Mouse (Mus musculus): ENCODE results near the gene Atp8b2.

Gene Atp8b2

GRCm38 (mm10) chr3:89898870-89899510 lies 64.3 kb downstream of the Atp8b2 start:
- no peak for DNase-seq

GRCm38 (mm10) chr3:89898011-89898410 lies 65.3 kb downstream of the Atp8b2 start:
- DNase-seq: no peak

DNA sequence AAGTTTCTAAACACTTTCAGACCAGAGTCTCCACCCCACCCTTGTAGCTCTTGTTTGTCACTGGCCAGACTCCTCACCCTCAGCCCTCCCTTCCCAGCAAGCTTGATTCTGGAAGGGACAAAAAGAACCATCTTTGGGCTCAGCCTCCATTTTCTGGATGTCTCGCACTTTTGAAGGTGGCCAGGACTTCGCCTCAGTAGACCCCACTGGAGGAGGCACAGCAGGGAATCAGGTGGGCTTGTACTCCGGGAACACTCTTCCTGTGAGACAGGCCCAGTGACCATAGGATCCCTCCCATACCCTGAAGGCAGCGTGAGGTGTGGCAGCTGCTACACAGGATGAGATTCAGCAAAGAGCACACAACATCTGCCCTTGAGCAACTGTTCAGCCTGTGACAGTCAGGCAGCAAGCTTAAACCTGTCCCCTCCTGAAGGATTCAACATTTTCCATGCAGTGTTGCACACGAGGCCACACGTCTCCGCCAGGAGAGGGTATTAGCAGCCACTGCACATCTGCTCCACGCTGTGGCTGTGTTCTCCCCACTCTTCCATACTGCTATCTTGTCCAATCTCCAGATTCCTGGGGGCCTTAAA lies 66.0 kb downstream of the Atp8b2 start:
- no peak for DNase-seq

GRCm38 (mm10) chr3:89896571-89896970 lies 66.7 kb downstream of the Atp8b2 start:
- DNase-seq: no peak

- no peak for DNase-seq
Measured at GRCm38 (mm10) chr3:89892517-89893106, 70.7 kb downstream of the Atp8b2 start.

GRCm38 (mm10) chr3:89891696-89892095 lies 71.6 kb downstream of the Atp8b2 start:
- no peak for DNase-seq

- DNase-seq: no peak
Measured at GRCm38 (mm10) chr3:89889841-89890430, 73.4 kb downstream of the Atp8b2 start.
